Mouse (Mus musculus): ENCODE results near the gene Mrpl50. TPM values are rescaled to one million over a fixed set of nuclear protein-coding genes. Genes with fewer than 3 reads are reported as not detected.

Mrpl50 gene
- polyA plus RNA-seq, 2 experiments, result 30.0 to 74.3 TPM

GRCm38 (mm10) chr4:49473435-49474100 is 47.3 kb downstream of the Mrpl50 start, which contains the start of gene Acnat1:
Acnat1 (minus strand) TSS chr4:49473912.
- ATAC-seq (ENCODE audit: low FRiP score, low read depth), result no peak
- H3K4me1 ChIP-seq (ENCODE audit: control insufficient read depth, insufficient read depth, low read length), result no peaks in the 10 kb centered on the region
- H3K36me3 ChIP-seq (ENCODE audit: control insufficient read depth, insufficient read depth, low read length), result no peaks in the 10 kb centered on the region

GRCm38 (mm10) chr4:49469435-49470151 is 51.3 kb downstream of the Mrpl50 start:
- Histone ChIP-seq H3K4me2 (replicated peaks; ENCODE audit: low read depth, low read length, severe bottlenecking) (no peak overlapping the region), H3K9me3 (ENCODE audit: control insufficient read depth, low read length) (no peaks in the 10 kb centered on the region), H3K9ac (ENCODE audit: low read depth, low read length, severe bottlenecking) (no peak overlapping the region), H3K4me1 (ENCODE audit: control insufficient read depth, insufficient read depth, low read length) (no peaks in the 10 kb centered on the region), H3K36me3 (ENCODE audit: control insufficient read depth, insufficient read depth, low read length) (no peaks in the 10 kb centered on the region), H3K4me3 (replicated peaks; ENCODE audit: low read length) (no peak overlapping the region), H3K27ac (replicated peaks; ENCODE audit: low read depth, low read length) (no peak overlapping the region), H3K27me3 (ENCODE audit: control insufficient read depth, insufficient read depth, low read length) (no peaks in the 10 kb centered on the region)
- DNase-seq (ENCODE audit: low spot score) (no peak), ATAC-seq (ENCODE audit: low FRiP score, low read depth) (no peak)
- 66% methylated on average over 3 of the region's 3 CpGs for WGBS
- no peak for TF ChIP-seq POLR2A (IDR thresholded peaks at IDR 0.05; ENCODE audit: borderline replicate concordance, extremely low read depth, insufficient read depth, insufficient read length)

More at GRCm38 (mm10) chr4:49473435-49474100, 47.3 kb downstream of the Mrpl50 start, which contains the start of gene Acnat1:
- H3K4me2 ChIP-seq (replicated peaks; ENCODE audit: low read depth, low read length, severe bottlenecking), result no peak within 1 kb of the TSS
- no peaks in the 10 kb centered on the region for H3K9me3 ChIP-seq (ENCODE audit: control insufficient read depth, low read length)
- H3K27ac ChIP-seq (replicated peaks; ENCODE audit: low read depth, low read length), result no peak within 1 kb of the TSS
- H3K4me3 ChIP-seq (replicated peaks; ENCODE audit: low read length), result no peak within 1 kb of the TSS
- no peak for DNase-seq (ENCODE audit: low spot score)
- no peak for TF ChIP-seq POLR2A (IDR thresholded peaks at IDR 0.05; ENCODE audit: borderline replicate concordance, extremely low read depth, insufficient read depth, insufficient read length)
- 48% methylated on average over 3 of the region's 3 CpGs for WGBS
- no peak within 1 kb of the TSS for H3K9ac ChIP-seq (ENCODE audit: low read depth, low read length, severe bottlenecking)
- H3K27me3 ChIP-seq (ENCODE audit: control insufficient read depth, insufficient read depth, low read length), result no peaks in the 10 kb centered on the region

- TF ChIP-seq POLR2A (IDR thresholded peaks at IDR 0.05; ENCODE audit: borderline replicate concordance, extremely low read depth, insufficient read depth, insufficient read length), result no peak
- no peaks in the 10 kb centered on the region for H3K9me3 ChIP-seq (ENCODE audit: control insufficient read depth, low read length)
- 91% methylated on average over 6 of the region's 6 CpGs for WGBS
- H3K27ac ChIP-seq (replicated peaks; ENCODE audit: low read depth, low read length), result no peak overlapping the region
- H3K4me1 ChIP-seq (ENCODE audit: control insufficient read depth, insufficient read depth, low read length), result no peaks in the 10 kb centered on the region
- H3K27me3 ChIP-seq (ENCODE audit: control insufficient read depth, insufficient read depth, low read length), result no peaks in the 10 kb centered on the region
- no peaks in the 10 kb centered on the region for H3K36me3 ChIP-seq (ENCODE audit: control insufficient read depth, insufficient read depth, low read length)
- no peak for DNase-seq (ENCODE audit: low spot score)
- H3K9ac ChIP-seq (ENCODE audit: low read depth, low read length, severe bottlenecking), result no peak overlapping the region
- no peak overlapping the region for H3K4me3 ChIP-seq (replicated peaks; ENCODE audit: low read length)
- no peak for ATAC-seq (ENCODE audit: low FRiP score, low read depth)
- no peak overlapping the region for H3K4me2 ChIP-seq (replicated peaks; ENCODE audit: low read depth, low read length, severe bottlenecking)
Observed at GRCm38 (mm10) chr4:49467360-49467759, 53.5 kb downstream of the Mrpl50 start.

Other genes starting within 250 kb of the Mrpl50 start
- gene Acnat2, start 112.9 kb downstream of the Mrpl50 start, polyA plus RNA-seq (2012; rRNA removed), result not detected in 2 replicates
- gene Acnat2, start 112.9 kb downstream of the Mrpl50 start, polyA plus RNA-seq (2014; fragmentation: Nextera tagmentation; extraction: Ambion mirVana), result not detected in 2 replicates
- gene Acnat1, start 47.2 kb downstream of the Mrpl50 start, polyA plus RNA-seq (2012; rRNA removed), result 0.13 and 0.14 TPM in 2 replicates
- not detected in 2 replicates for gene Acnat1, start 47.2 kb downstream of the Mrpl50 start, polyA plus RNA-seq (2014; fragmentation: Nextera tagmentation; extraction: Ambion mirVana)
- gene Baat, start 14.5 kb downstream of the Mrpl50 start, polyA plus RNA-seq (2012; rRNA removed), result 0.19 and 0.20 TPM in 2 replicates
- 0.10 and 0.21 TPM in 2 replicates for gene Baat, start 14.5 kb downstream of the Mrpl50 start, polyA plus RNA-seq (2014; fragmentation: Nextera tagmentation; extraction: Ambion mirVana)
- 4.5 and 5.8 TPM in 2 replicates for gene Zfp189, start 83 bp upstream of the Mrpl50 start, polyA plus RNA-seq (2012; rRNA removed)
- 9.6 and 10.4 TPM in 2 replicates for gene Zfp189, start 83 bp upstream of the Mrpl50 start, polyA plus RNA-seq (2014; fragmentation: Nextera tagmentation; extraction: Ambion mirVana)
- 0.25 and 0.32 TPM in 2 replicates for gene Aldob, start 28.5 kb upstream of the Mrpl50 start, polyA plus RNA-seq (2012; rRNA removed)
- not detected in 2 replicates for gene Aldob, start 28.5 kb upstream of the Mrpl50 start, polyA plus RNA-seq (2014; fragmentation: Nextera tagmentation; extraction: Ambion mirVana)
- gene Tmem246, start 76.8 kb upstream of the Mrpl50 start, polyA plus RNA-seq (2012; rRNA removed), result 28.4 and 35.7 TPM in 2 replicates
- 37.0 and 39.2 TPM in 2 replicates for gene Tmem246, start 76.8 kb upstream of the Mrpl50 start, polyA plus RNA-seq (2014; fragmentation: Nextera tagmentation; extraction: Ambion mirVana)
- gene Rnf20, start 110.9 kb upstream of the Mrpl50 start, polyA plus RNA-seq (2012; rRNA removed), result 45.7 and 54.3 TPM in 2 replicates
- gene Rnf20, start 110.9 kb upstream of the Mrpl50 start, polyA plus RNA-seq (2014; fragmentation: Nextera tagmentation; extraction: Ambion mirVana), result 54.5 and 59.4 TPM in 2 replicates
- 0.15 and 0.19 TPM in 2 replicates for gene Ppp3r2, start 160.9 kb upstream of the Mrpl50 start, polyA plus RNA-seq (2012; rRNA removed)
- 0.14 and 0.22 TPM in 2 replicates for gene Ppp3r2, start 160.9 kb upstream of the Mrpl50 start, polyA plus RNA-seq (2014; fragmentation: Nextera tagmentation; extraction: Ambion mirVana)

All from limb, embryonic 14.5 days (tissue).